Mouse (Mus musculus) heart, embryonic 16.5 days (tissue): ENCODE measurements at regions not wholly inside any gene's neighbourhood (a gene's known extent, or its start where the extent isn't known, plus 50 kb on each side); places are given as distances from the start of the nearest gene placed in this dataset.

Experiments
- ATAC-seq: fragments of 200-750 bp; cut with Nextera tagmentation; replicated peaks from 2 replicates; pipeline ENCODE4 v1.8.0; 2017; ENCODE audit warnings: moderate number of reproducible peaks; ENCODE audit not compliant: insufficient read depth, low FRiP score; ENCODE audit errors: extremely low read depth
- H3K27ac ChIP-seq: fragments of 300-500 bp; sonication (generic); 2 replicates; pipeline ENCODE4 v1.5.1; 2014; ENCODE audit warnings: mild to moderate bottlenecking, low read length, control low read depth, moderate library complexity
- H3K27me3 ChIP-seq: fragments of 300-500 bp; sonication (generic); 2 replicates; pipeline ENCODE4 v1.6.1; 2014; ENCODE audit warnings: low read length, mixed read lengths; ENCODE audit not compliant: control insufficient read depth, insufficient read depth
- H3K36me3 ChIP-seq: fragments of 300-500 bp; sonication (generic); 2 replicates; pipeline ENCODE4 v1.6.1; 2014; ENCODE audit not compliant: control insufficient read depth, insufficient read depth
- H3K4me1 ChIP-seq: fragments of 300-500 bp; sonication (generic); 2 replicates; pipeline ENCODE4 v1.6.1; 2014; ENCODE audit warnings: low read length, mixed read lengths; ENCODE audit not compliant: control insufficient read depth, insufficient read depth
- H3K4me2 ChIP-seq: fragments of 300-500 bp; sonication (generic); 2 replicates; pipeline ENCODE4 v1.6.1; 2014; ENCODE audit warnings: low read depth, mild to moderate bottlenecking, control low read depth, low read length
- H3K4me3 ChIP-seq: fragments of 300-500 bp; sonication (generic); 2 replicates; pipeline ENCODE4 v1.5.1; 2014; ENCODE audit warnings: mild to moderate bottlenecking, control low read depth, low read length
- H3K9ac ChIP-seq: fragments of 300-500 bp; sonication (generic); 2 replicates; pipeline ENCODE4 v1.6.1; 2014; ENCODE audit warnings: low read length, control low read depth
- H3K9me3 ChIP-seq: fragments of 300-500 bp; sonication (generic); replicated peaks from 2 replicates; pipeline ENCODE4 v1.6.1; 2016; ENCODE audit warnings: low read length; ENCODE audit not compliant: control insufficient read depth
- WGBS: fragments of 180-500 bp; shearing (Covaris S2); extraction: QIAGEN DNeasy Blood & Tissue Kit; methylation state at CpG from one replicate; pipeline ENCODE4 v1.1.7; 2014; 5-methylcytosine and 5-hydroxymethylcytosine counted together

- no peak for ATAC-seq
- Histone ChIP-seq H3K27ac (no peak overlapping the region), H3K9ac (no peak overlapping the region), H3K4me1 (no peaks in the 10 kb centered on the region), H3K4me2 (no peak overlapping the region), H3K27me3 (no peaks in the 10 kb centered on the region), H3K9me3 (no peaks in the 10 kb centered on the region), H3K36me3 (no peaks in the 10 kb centered on the region), H3K4me3 (no peak overlapping the region)
Observed at GRCm38 (mm10) chr5:12639549-12639948, 256.4 kb downstream of the Sema3d start.

DNA sequence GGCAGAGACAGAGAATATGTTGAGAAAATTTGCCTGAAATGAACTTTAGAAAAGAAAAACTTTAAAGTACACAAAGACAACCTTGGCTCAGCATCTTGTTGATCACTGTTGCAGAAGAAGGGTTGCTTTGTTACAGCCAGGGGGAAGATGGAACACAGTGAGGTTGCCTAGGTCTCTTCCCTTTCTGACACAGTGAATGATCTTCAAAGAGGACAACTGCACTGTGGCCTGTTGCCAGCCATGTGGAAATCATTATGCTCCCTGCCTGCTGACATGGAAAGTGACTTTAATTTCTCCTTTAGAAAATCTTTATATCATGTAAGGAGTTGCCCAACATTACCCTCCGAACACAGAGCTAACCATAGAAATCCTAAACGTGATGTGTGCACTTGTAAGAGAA is 263.1 kb downstream of the Sema3d start:
- Histone ChIP-seq H3K27ac (no peak overlapping the region), H3K27me3 (no peaks in the 10 kb centered on the region), H3K4me3 (no peak overlapping the region), H3K4me2 (no peak overlapping the region), H3K36me3 (no peaks in the 10 kb centered on the region), H3K9me3 (no peaks in the 10 kb centered on the region), H3K9ac (no peak overlapping the region), H3K4me1 (no peaks in the 10 kb centered on the region)
- ATAC-seq = no peak
- WGBS = 79% methylated on average over 2 of the region's 2 CpGs

- Histone ChIP-seq H3K36me3 (no peaks in the 10 kb centered on the region), H3K9ac (no peak overlapping the region), H3K27ac (no peak overlapping the region), H3K9me3 (no peaks in the 10 kb centered on the region), H3K4me2 (no peak overlapping the region), H3K27me3 (no peaks in the 10 kb centered on the region), H3K4me3 (no peak overlapping the region), H3K4me1 (no peaks in the 10 kb centered on the region)
- WGBS = 76% methylated on average over 2 of the region's 2 CpGs
- ATAC-seq = no peak
Observed at GRCm38 (mm10) chr5:12673666-12674065, 290.5 kb downstream of the Sema3d start.

GRCm38 (mm10) chr5:12674134-12674533 is 290.9 kb downstream of the Sema3d start:
- Histone ChIP-seq H3K36me3 (no peaks in the 10 kb centered on the region), H3K9ac (no peak overlapping the region), H3K27me3 (no peaks in the 10 kb centered on the region), H3K4me1 (no peaks in the 10 kb centered on the region), H3K27ac (no peak overlapping the region), H3K4me3 (no peak overlapping the region), H3K9me3 (no peaks in the 10 kb centered on the region), H3K4me2 (no peak overlapping the region)
- ATAC-seq = no peak
- 91% methylated on average over 4 of the region's 4 CpGs for WGBS

DNA sequence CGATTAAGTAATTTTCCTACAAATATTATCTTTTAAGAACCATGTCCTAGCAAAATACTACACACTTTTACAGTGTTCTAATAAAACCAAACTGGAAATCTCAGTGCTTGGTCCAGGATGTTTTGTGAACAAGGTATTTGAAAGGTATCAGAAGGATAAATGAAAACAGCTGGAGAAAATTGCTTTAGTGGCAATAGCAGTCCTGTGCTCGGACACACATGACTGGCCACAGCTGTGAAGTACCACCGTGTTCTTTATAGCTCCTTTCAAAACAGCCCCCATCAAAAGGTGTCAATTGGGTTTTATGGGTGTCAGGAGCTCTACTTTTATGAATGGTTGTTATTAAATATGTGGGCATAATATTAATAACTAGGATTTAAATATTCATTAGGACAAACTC is 293.5 kb downstream of the Sema3d start:
- H3K36me3 ChIP-seq = no peaks in the 10 kb centered on the region
- no peak for ATAC-seq
- 72% methylated on average over 3 of the region's 3 CpGs for WGBS

DNA sequence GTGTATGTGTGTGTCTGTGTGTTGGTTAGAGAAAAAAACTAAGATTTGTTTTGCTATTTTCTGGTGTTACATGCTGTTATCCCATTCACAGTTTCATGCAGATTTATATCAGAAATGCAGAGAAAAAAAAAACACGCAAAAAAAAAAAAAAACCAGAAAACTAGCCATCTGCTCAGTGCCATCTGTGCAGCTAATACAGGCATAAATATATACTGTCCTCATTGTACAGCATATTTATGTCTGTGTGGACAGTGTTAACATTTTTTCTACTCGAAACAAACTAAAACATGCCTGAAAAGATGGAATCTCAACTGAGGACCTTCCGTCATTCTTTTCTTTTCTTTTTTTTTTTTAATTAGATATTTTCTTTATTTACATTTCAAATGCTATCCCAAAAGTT is 331.7 kb downstream of the Sema3d start:
- Histone ChIP-seq H3K36me3 (no peaks in the 10 kb centered on the region), H3K27me3 (no peaks in the 10 kb centered on the region), H3K9ac (no peak overlapping the region), H3K9me3 (peaks cover 3% of the 10 kb centered on the region), H3K4me3 (no peak overlapping the region), H3K4me1 (no peaks in the 10 kb centered on the region), H3K27ac (no peak overlapping the region), H3K4me2 (no peak overlapping the region)
- no peak for ATAC-seq
- 87% methylated on average over 3 of the region's 3 CpGs for WGBS

More for the DNA sequence above, 293.5 kb downstream of the Sema3d start:
- Histone ChIP-seq H3K9ac (no peak overlapping the region), H3K27ac (no peak overlapping the region), H3K4me2 (no peak overlapping the region), H3K4me1 (no peaks in the 10 kb centered on the region), H3K9me3 (no peaks in the 10 kb centered on the region), H3K4me3 (no peak overlapping the region), H3K27me3 (no peaks in the 10 kb centered on the region)

DNA sequence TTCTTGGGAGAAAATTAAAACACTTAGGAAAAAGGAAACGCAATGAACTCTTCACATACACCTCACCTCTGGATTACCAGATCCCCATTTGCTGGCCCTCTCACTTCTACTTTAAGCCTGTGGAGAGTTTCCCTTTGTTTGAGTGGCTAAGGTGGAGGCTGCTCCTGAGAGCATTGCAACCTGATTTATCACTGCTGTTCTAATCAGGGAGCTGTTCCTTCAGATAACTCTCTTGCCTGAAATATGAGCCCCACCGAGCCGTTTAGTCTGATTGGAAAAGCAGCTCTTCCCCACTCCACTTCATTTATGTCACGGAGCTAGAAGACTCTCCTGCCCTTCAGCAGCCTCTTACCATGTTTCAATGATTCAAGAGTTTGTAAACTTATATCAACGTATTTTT is 368.3 kb downstream of the Sema3d start:
- H3K36me3 ChIP-seq = no peaks in the 10 kb centered on the region
- no peaks in the 10 kb centered on the region for H3K4me1 ChIP-seq
- no peak overlapping the region for H3K4me3 ChIP-seq
- no peak for ATAC-seq
- H3K27me3 ChIP-seq = no peaks in the 10 kb centered on the region
- no peak overlapping the region for H3K27ac ChIP-seq
- H3K9ac ChIP-seq = no peak overlapping the region
- H3K9me3 ChIP-seq = no peaks in the 10 kb centered on the region
- WGBS = 12% methylated on average over 5 of the region's 5 CpGs
- no peak overlapping the region for H3K4me2 ChIP-seq

DNA sequence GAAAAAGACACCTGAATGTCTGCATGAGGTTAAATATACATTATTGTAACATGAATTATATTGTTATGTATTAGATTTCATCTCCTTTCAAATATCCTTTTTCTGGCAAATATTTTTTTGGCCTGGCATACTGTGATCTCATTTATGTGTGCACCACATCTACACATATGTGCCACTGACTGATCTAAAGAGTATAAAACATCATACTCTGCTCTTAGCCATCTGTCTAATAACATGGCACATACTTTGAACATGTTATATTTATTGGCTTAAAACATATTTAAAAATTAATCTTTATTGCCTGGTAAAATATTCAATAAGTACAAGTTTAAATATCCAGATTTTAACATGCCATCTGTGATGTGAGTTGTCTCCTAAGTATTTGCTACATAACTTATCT is 365.6 kb upstream of the Sema3a start:
- no peak for ATAC-seq
- H3K4me2 ChIP-seq = no peak overlapping the region
- no peak overlapping the region for H3K27ac ChIP-seq
- no peaks in the 10 kb centered on the region for H3K36me3 ChIP-seq
- no peak overlapping the region for H3K9ac ChIP-seq
- H3K4me3 ChIP-seq = no peak overlapping the region
- no peaks in the 10 kb centered on the region for H3K9me3 ChIP-seq
- H3K27me3 ChIP-seq = no peaks in the 10 kb centered on the region
- H3K4me1 ChIP-seq = no peaks in the 10 kb centered on the region

DNA sequence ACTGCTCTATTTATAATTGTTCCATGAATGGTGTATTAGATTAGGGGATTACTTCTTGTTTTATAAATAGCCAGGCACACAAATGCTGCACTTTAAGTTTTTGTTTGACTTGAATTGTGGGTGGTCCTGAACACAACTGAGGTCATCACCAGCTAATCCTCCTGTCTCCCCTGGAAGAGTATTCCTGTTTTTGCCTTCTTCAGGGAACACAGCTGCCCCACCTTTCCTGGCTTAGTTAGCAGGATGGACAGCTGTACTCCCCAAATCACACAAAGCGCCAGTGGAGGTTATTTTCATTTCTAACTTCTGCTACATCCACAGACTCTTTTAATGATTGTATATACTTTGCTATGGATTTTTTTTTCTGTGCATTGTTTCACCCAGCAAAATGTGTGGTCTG is 357.8 kb upstream of the Sema3a start:
- Histone ChIP-seq H3K9ac (no peak overlapping the region), H3K27ac (no peak overlapping the region), H3K4me1 (peaks cover 4% of the 10 kb centered on the region; the same call in 1 of the 2 replicates), H3K9me3 (no peaks in the 10 kb centered on the region), H3K4me2 (no peak overlapping the region), H3K4me3 (no peak overlapping the region), H3K36me3 (no peaks in the 10 kb centered on the region), H3K27me3 (no peaks in the 10 kb centered on the region)
- no peak for ATAC-seq
- WGBS = 72% methylated on average over 1 of the region's 1 CpGs

DNA sequence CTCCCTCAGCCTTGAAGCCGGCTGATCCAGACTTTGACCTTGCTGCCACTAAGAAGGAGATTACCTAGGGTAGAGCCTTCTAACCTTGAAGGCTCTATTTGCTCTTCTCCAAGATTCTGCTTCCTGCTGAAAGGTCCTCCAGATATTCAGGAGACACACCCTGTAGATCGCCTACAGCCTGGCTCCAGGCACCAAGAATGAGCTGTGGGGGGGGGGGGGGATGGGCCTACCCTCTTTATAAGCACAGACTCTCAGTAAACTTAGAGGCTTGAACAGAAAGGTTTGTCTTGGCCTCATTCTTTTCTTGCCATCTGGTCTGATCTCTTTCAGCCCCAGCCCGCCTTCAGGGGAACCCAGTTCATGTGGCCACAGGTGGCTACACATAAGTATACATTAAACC is 342.5 kb upstream of the Sema3a start:
- Histone ChIP-seq H3K36me3 (no peaks in the 10 kb centered on the region), H3K9me3 (peaks cover 3% of the 10 kb centered on the region; the same call in 1 of the 2 replicates), H3K9ac (no peak overlapping the region), H3K4me1 (no peaks in the 10 kb centered on the region), H3K4me2 (no peak overlapping the region), H3K27me3 (no peaks in the 10 kb centered on the region), H3K4me3 (no peak overlapping the region), H3K27ac (no peak overlapping the region)
- 85% methylated on average over 3 of the region's 3 CpGs for WGBS
- no peak for ATAC-seq
